Mouse (Mus musculus): Measurements from ENCODE around the gene Olfr385. TPM values are rescaled to one million over a fixed set of nuclear protein-coding genes. Genes with fewer than 3 reads are reported as not detected.

The Olfr385 gene
- polyA plus RNA-seq (2015; fragmentation: Illumina TruSeq; extraction: RNeasy Lipid Tissue Mini Kit (QIAGEN cat#74804); ENCODE audit: insufficient read depth, low read depth, low replicate concordance), result not detected

DNA sequence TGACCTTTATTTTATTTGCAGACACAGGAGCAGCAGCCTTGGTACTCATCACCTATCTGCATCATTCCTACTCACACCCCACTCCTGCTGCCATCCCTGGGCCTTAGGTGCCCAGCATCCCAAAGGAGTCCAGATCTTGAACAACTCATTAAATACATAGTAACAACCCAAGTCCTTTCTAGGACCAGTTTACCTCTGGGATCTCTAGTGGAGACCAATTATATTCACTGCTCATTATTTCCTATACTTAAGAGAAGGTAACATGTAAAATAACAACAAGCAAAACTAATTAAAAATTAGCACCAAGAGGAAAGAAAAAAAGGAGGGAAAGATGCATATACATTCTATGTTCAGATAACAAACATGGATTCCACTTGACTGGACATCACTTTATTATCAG, at the start of gene Olfr385:
TSS of gene Olfr385 (minus strand) at position 101 of the 400 bp plus-strand sequence.

GRCm38 (mm10) chr11:73598294-73598693, 5.5 kb upstream of the Olfr385 start, which contains the start of gene Olfr384:
TSS of gene Olfr384 (plus strand) at chr11:73598594.

Other genes starting within 250 kb of the Olfr385 start
- not detected for gene Olfr20, start 242.2 kb downstream of the Olfr385 start, polyA plus RNA-seq (2015; fragmentation: Illumina TruSeq; extraction: RNeasy Lipid Tissue Mini Kit (QIAGEN cat#74804); ENCODE audit: insufficient read depth, low read depth, low replicate concordance)
- gene Olfr376, start 221.8 kb downstream of the Olfr385 start, polyA plus RNA-seq (2015; fragmentation: Illumina TruSeq; extraction: RNeasy Lipid Tissue Mini Kit (QIAGEN cat#74804); ENCODE audit: insufficient read depth, low read depth, low replicate concordance), result not detected
- not detected for gene Olfr1, start 193.4 kb downstream of the Olfr385 start, polyA plus RNA-seq (2015; fragmentation: Illumina TruSeq; extraction: RNeasy Lipid Tissue Mini Kit (QIAGEN cat#74804); ENCODE audit: insufficient read depth, low read depth, low replicate concordance)
- not detected for gene Olfr378, start 164.5 kb downstream of the Olfr385 start, polyA plus RNA-seq (2015; fragmentation: Illumina TruSeq; extraction: RNeasy Lipid Tissue Mini Kit (QIAGEN cat#74804); ENCODE audit: insufficient read depth, low read depth, low replicate concordance)
- not detected for gene Olfr380, start 135.5 kb downstream of the Olfr385 start, polyA plus RNA-seq (2015; fragmentation: Illumina TruSeq; extraction: RNeasy Lipid Tissue Mini Kit (QIAGEN cat#74804); ENCODE audit: insufficient read depth, low read depth, low replicate concordance)
- gene Olfr381, start 101.4 kb downstream of the Olfr385 start, polyA plus RNA-seq (2015; fragmentation: Illumina TruSeq; extraction: RNeasy Lipid Tissue Mini Kit (QIAGEN cat#74804); ENCODE audit: insufficient read depth, low read depth, low replicate concordance), result not detected
- gene Olfr382, start 75.8 kb downstream of the Olfr385 start, polyA plus RNA-seq (2015; fragmentation: Illumina TruSeq; extraction: RNeasy Lipid Tissue Mini Kit (QIAGEN cat#74804); ENCODE audit: insufficient read depth, low read depth, low replicate concordance), result not detected
- gene Olfr384, start 5.6 kb upstream of the Olfr385 start, polyA plus RNA-seq (2015; fragmentation: Illumina TruSeq; extraction: RNeasy Lipid Tissue Mini Kit (QIAGEN cat#74804); ENCODE audit: insufficient read depth, low read depth, low replicate concordance), result not detected
- gene Zfp735, start 95.8 kb upstream of the Olfr385 start, polyA plus RNA-seq (2015; fragmentation: Illumina TruSeq; extraction: RNeasy Lipid Tissue Mini Kit (QIAGEN cat#74804); ENCODE audit: insufficient read depth, low read depth, low replicate concordance), result not detected
- gene Olfr389, start 187.7 kb upstream of the Olfr385 start, polyA plus RNA-seq (2015; fragmentation: Illumina TruSeq; extraction: RNeasy Lipid Tissue Mini Kit (QIAGEN cat#74804); ENCODE audit: insufficient read depth, low read depth, low replicate concordance), result not detected
- not detected for gene Olfr390, start 190.0 kb upstream of the Olfr385 start, polyA plus RNA-seq (2015; fragmentation: Illumina TruSeq; extraction: RNeasy Lipid Tissue Mini Kit (QIAGEN cat#74804); ENCODE audit: insufficient read depth, low read depth, low replicate concordance)
- not detected for gene Olfr391-ps, start 210.0 kb upstream of the Olfr385 start, polyA plus RNA-seq (2015; fragmentation: Illumina TruSeq; extraction: RNeasy Lipid Tissue Mini Kit (QIAGEN cat#74804); ENCODE audit: insufficient read depth, low read depth, low replicate concordance)
- gene Olfr392, start 224.0 kb upstream of the Olfr385 start, polyA plus RNA-seq (2015; fragmentation: Illumina TruSeq; extraction: RNeasy Lipid Tissue Mini Kit (QIAGEN cat#74804); ENCODE audit: insufficient read depth, low read depth, low replicate concordance), result not detected